Mouse (Mus musculus): ENCODE results near the gene Hsf5. TPM values are rescaled to one million over a fixed set of nuclear protein-coding genes. Genes with fewer than 3 reads are reported as not detected.

Hsf5 gene
- total RNA-seq, 2 experiments from 2014 or later = 0.05 TPM; not detected in 1

GRCm38 (mm10) chr11:87590841-87591525 is 26.0 kb upstream of the Hsf5 start:
- peak; percentile 26 for DNase-seq

GRCm38 (mm10) chr11:87591526-87592353 is 25.2 kb upstream of the Hsf5 start, which contains the start of gene Mtmr4:
Mtmr4 (plus strand) TSS chr11:87592162.
- DNase-seq = peak; percentile 97

- DNase-seq = no peak
Measured at GRCm38 (mm10) chr11:87592354-87592695, 24.6 kb upstream of the Hsf5 start.

GRCm38 (mm10) chr11:87592713-87593598 is 24.0 kb upstream of the Hsf5 start:
- DNase-seq = no peak

GRCm38 (mm10) chr11:87595327-87595841 is 21.6 kb upstream of the Hsf5 start:
- DNase-seq = peak; percentile 80

- no peak for DNase-seq
Measured at GRCm38 (mm10) chr11:87595976-87596375, 21.0 kb upstream of the Hsf5 start.

- no peak for DNase-seq
Measured at GRCm38 (mm10) chr11:87596492-87596891, 20.5 kb upstream of the Hsf5 start.

GRCm38 (mm10) chr11:87597061-87597460 is 19.9 kb upstream of the Hsf5 start:
- DNase-seq = no peak

- DNase-seq = no peak
Measured at GRCm38 (mm10) chr11:87599395-87600089, 17.4 kb upstream of the Hsf5 start.

GRCm38 (mm10) chr11:87600322-87600853 is 16.6 kb upstream of the Hsf5 start:
- DNase-seq = no peak

GRCm38 (mm10) chr11:87602234-87602633 is 14.7 kb upstream of the Hsf5 start:
- DNase-seq = no peak

GRCm38 (mm10) chr11:87603571-87603970 is 13.4 kb upstream of the Hsf5 start:
- no peak for DNase-seq

- DNase-seq = peak; percentile 41
Measured at GRCm38 (mm10) chr11:87609264-87609663, 7.7 kb upstream of the Hsf5 start.

GRCm38 (mm10) chr11:87611547-87611946 is 5.4 kb upstream of the Hsf5 start:
- DNase-seq = no peak

GRCm38 (mm10) chr11:87613972-87614371 is 3.0 kb upstream of the Hsf5 start:
- no peak for DNase-seq

- DNase-seq = no peak
Measured at GRCm38 (mm10) chr11:87615551-87615950, 1.4 kb upstream of the Hsf5 start.

GRCm38 (mm10) chr11:87615952-87616351 is 1.0 kb upstream of the Hsf5 start:
- DNase-seq = no peak

- DNase-seq = no peak
Measured at GRCm38 (mm10) chr11:87617606-87618005, 642 bp downstream of the Hsf5 start.

- no peak for DNase-seq
Measured at GRCm38 (mm10) chr11:87623160-87623559, 6.2 kb downstream of the Hsf5 start.

GRCm38 (mm10) chr11:87629859-87630258 is 12.9 kb downstream of the Hsf5 start:
- no peak for DNase-seq

GRCm38 (mm10) chr11:87638793-87639192 is 21.8 kb downstream of the Hsf5 start:
- no peak for DNase-seq

Measured in gastrocnemius, postnatal 10 days (tissue).